Mouse (Mus musculus): Measurements from ENCODE around the gene Mdc1.

The Mdc1 gene

GRCm38 (mm10) chr17:35841076-35841950 lies at the start of gene Mdc1:
Gene Mdc1, plus strand, starts transcription at chr17:35841515.
- DNase-seq (ENCODE audit: low spot score) = peak; percentile 100

- DNase-seq (ENCODE audit: low spot score) = no peak
Measured at GRCm38 (mm10) chr17:35792837-35793236, 48.5 kb upstream of the Mdc1 start.

GRCm38 (mm10) chr17:35795099-35795498 lies 46.2 kb upstream of the Mdc1 start:
- no peak for DNase-seq (ENCODE audit: low spot score)

GRCm38 (mm10) chr17:35795656-35796055 lies 45.7 kb upstream of the Mdc1 start:
- no peak for DNase-seq (ENCODE audit: low spot score)

GRCm38 (mm10) chr17:35796835-35797234 lies 44.5 kb upstream of the Mdc1 start:
- DNase-seq (ENCODE audit: low spot score) = no peak

- no peak for DNase-seq (ENCODE audit: low spot score)
Measured at GRCm38 (mm10) chr17:35800905-35801304, 40.4 kb upstream of the Mdc1 start.

GRCm38 (mm10) chr17:35803020-35803419 lies 38.3 kb upstream of the Mdc1 start:
- DNase-seq (ENCODE audit: low spot score) = no peak

- DNase-seq (ENCODE audit: low spot score) = no peak
Measured at GRCm38 (mm10) chr17:35803858-35804399, 37.4 kb upstream of the Mdc1 start.

- DNase-seq (ENCODE audit: low spot score) = peak; percentile 83
Measured at GRCm38 (mm10) chr17:35808073-35808472, 33.2 kb upstream of the Mdc1 start.

GRCm38 (mm10) chr17:35809395-35809794 lies 31.9 kb upstream of the Mdc1 start:
- DNase-seq (ENCODE audit: low spot score) = no peak

GRCm38 (mm10) chr17:35810900-35811648 lies 30.2 kb upstream of the Mdc1 start:
- DNase-seq (ENCODE audit: low spot score) = peak; percentile 81

GRCm38 (mm10) chr17:35812307-35812706 lies 29.0 kb upstream of the Mdc1 start:
- no peak for DNase-seq (ENCODE audit: low spot score)

- no peak for DNase-seq (ENCODE audit: low spot score)
Measured at GRCm38 (mm10) chr17:35812736-35813135, 28.6 kb upstream of the Mdc1 start.

- peak; percentile 99 for DNase-seq (ENCODE audit: low spot score)
Measured at GRCm38 (mm10) chr17:35813245-35813647, 28.1 kb upstream of the Mdc1 start.

- no peak for DNase-seq (ENCODE audit: low spot score)
Measured at GRCm38 (mm10) chr17:35813653-35814052, 27.7 kb upstream of the Mdc1 start.

GRCm38 (mm10) chr17:35814678-35815077 lies 26.6 kb upstream of the Mdc1 start:
- peak; percentile 28 for DNase-seq (ENCODE audit: low spot score)

- no peak for DNase-seq (ENCODE audit: low spot score)
Measured at GRCm38 (mm10) chr17:35815836-35816235, 25.5 kb upstream of the Mdc1 start.

- DNase-seq (ENCODE audit: low spot score) = no peak
Measured at GRCm38 (mm10) chr17:35816686-35817085, 24.6 kb upstream of the Mdc1 start.

GRCm38 (mm10) chr17:35817226-35817625 lies 24.1 kb upstream of the Mdc1 start:
- no peak for DNase-seq (ENCODE audit: low spot score)

- DNase-seq (ENCODE audit: low spot score) = no peak
Measured at GRCm38 (mm10) chr17:35820111-35820510, 21.2 kb upstream of the Mdc1 start.

GRCm38 (mm10) chr17:35821439-35822430 lies 19.6 kb upstream of the Mdc1 start, which contains the start of gene Ier3:
Gene Ier3, plus strand, starts transcription at chr17:35821684.
- DNase-seq (ENCODE audit: low spot score) = peak; percentile 75
